Mouse (Mus musculus) forebrain, embryonic 10.5 days (tissue): Measurements from ENCODE around the gene Ddx11. TPM values are rescaled to one million over a fixed set of nuclear protein-coding genes. Genes with fewer than 3 reads are reported as not detected.
"Not testable (repeated sequence)": the region's sequence is repeated elsewhere in the genome, so short reads cannot be mapped to it uniquely, and the experiment has no call there.

Experiments
- DNase-seq: peaks from one replicate; pipeline ENCODE4 v3.0.0-alpha.2; 2017; ENCODE audit warnings: low spot score; ENCODE audit errors: extremely low spot score
- H3K27ac ChIP-seq: fragments of 300-500 bp; sonication (generic); 2 replicates; pipeline ENCODE4 v1.5.1; 2016; ENCODE audit warnings: mild to moderate bottlenecking
- H3K27me3 ChIP-seq: fragments of 300-500 bp; sonication (generic); 2 replicates; pipeline ENCODE4 v1.6.1; 2016; ENCODE audit warnings: mild to moderate bottlenecking; ENCODE audit not compliant: poor library complexity, severe bottlenecking
- H3K36me3 ChIP-seq: fragments of 300-500 bp; sonication (generic); replicated peaks from 2 replicates; pipeline ENCODE4 v1.6.1; 2016; ENCODE audit warnings: mild to moderate bottlenecking, moderate library complexity
- H3K4me1 ChIP-seq: fragments of 300-500 bp; sonication (generic); 2 replicates; pipeline ENCODE4 v1.6.1; 2016
- H3K4me3 ChIP-seq: fragments of 300-500 bp; sonication (generic); 2 replicates; pipeline ENCODE4 v1.5.1; 2016; ENCODE audit warnings: mild to moderate bottlenecking, moderate library complexity
- H3K9me3 ChIP-seq: fragments of 300-500 bp; sonication (generic); 2 replicates; pipeline ENCODE4 v1.6.1; 2016; ENCODE audit warnings: mild to moderate bottlenecking, moderate library complexity
- WGBS: fragments of 180-500 bp; shearing (Covaris S2); methylation state at CpG from one replicate; pipeline ENCODE4 v1.1.7; 2016; 5-methylcytosine and 5-hydroxymethylcytosine counted together
- polyA plus RNA-seq: library from polyadenylated mRNA; unstranded; fragments of >200 nt; fragmentation: Nextera tagmentation; extraction: Ambion mirVana; gene quantifications from 2 replicates; pipeline ENCODE4 v1.2.1, GENCODE M21; 2016

The Ddx11 gene
- polyA plus RNA-seq, 1 experiment from 2014 or later: 35.1 TPM

DNA sequence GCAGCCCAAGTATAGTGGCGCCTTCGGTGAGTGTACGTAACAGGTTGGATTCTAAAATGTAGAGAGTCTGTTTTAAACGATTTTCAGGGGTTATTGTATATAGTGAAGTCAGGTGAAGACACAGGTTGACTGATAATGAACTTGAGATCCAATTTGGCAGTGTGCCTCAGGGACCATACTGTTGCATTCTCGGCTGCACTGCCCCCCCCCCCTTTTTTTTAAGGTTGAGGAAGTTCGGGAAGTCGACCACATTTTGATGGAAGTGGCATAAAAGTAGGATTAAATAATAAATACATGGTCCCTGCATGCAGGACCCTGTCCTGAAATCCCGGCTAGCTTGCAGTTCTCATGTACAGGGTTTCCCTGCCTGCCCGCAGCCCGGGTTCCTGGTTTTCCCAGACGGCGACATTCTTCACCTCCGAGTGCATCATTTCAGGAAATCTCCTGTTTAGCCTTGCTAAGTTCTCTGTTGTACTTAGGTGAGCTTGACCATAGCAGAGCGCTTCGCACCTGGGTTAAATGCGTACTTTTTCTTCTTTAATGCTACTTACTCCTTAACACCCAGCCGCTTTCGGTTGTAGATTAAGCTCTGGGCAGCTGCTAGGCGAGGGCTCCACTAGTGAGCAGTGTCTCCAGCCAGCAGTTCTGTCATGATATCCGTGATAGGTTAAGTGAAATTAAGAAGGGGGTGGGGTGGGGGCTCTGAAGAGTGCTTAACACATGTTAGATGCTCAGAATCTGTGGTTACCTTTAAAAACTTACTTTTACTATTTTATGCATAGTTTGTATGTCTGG is 693 bp downstream of the Ddx11 start:
- Histone ChIP-seq H3K36me3 (peaks cover 44% of the 10 kb centered on the region), H3K4me3 (peak overlapping the region; percentile 81), H3K9me3 (no peaks in the 10 kb centered on the region), H3K27me3 (no peaks in the 10 kb centered on the region), H3K27ac (peak overlapping the region; percentile 95), H3K4me1 (peaks cover 17% of the 10 kb centered on the region)
- peak; percentile 41 for DNase-seq
- 2% methylated on average over 20 of the region's 20 CpGs for WGBS

DNA sequence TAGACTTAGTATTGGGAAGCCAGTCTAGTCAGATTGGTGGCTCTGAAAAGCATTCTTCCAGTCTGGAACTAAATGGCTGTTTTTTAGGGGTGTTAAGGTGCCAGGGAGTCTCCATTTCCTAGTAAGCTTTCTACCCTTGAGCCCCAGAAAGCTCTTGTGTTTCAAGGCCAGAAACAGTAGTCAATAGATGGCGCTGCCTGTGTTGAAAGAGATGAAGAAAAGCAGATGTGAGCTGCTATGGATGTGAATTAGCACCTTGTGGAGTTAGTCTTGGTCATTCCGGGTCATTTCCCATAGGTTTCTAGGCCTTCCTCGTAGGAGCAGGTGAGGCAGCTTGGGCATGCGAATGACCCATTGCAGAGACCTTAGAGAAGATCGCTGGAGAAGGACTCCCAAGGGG is 1.9 kb downstream of the Ddx11 start:
- peak overlapping the region; percentile 81; the same call in 1 of the 2 replicates for H3K4me3 ChIP-seq

DNA sequence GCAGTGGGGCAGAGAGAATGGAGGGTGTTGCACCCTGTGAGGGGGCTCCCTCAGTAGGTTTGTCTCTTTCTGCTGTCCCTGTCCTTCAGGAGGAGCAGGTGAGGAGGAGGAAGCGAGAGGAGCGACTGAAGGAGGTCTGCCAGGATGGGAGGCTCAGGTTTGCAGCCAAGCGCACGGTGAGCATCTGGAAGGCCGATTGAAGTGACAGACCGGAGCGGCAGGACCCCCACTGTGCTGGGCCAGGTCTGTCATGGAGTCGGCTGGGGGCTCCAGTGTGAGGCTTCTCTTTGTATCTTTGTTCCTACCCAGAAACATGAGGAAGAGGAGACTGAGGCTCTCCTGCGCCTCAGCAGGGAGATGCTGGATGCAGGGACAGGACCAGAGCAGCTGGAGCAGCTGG is 7.1 kb downstream of the Ddx11 start:
- 92% methylated on average over 9 of the region's 9 CpGs for WGBS

More for the DNA sequence above, 1.9 kb downstream of the Ddx11 start:
- H3K36me3 ChIP-seq: peaks cover 42% of the 10 kb centered on the region
- no peaks in the 10 kb centered on the region for H3K9me3 ChIP-seq
- no peak overlapping the region for H3K27ac ChIP-seq
- WGBS: 70% methylated on average over 5 of the region's 5 CpGs
- no peak for DNase-seq
- no peaks in the 10 kb centered on the region for H3K27me3 ChIP-seq
- H3K4me1 ChIP-seq: peaks cover 17% of the 10 kb centered on the region

DNA sequence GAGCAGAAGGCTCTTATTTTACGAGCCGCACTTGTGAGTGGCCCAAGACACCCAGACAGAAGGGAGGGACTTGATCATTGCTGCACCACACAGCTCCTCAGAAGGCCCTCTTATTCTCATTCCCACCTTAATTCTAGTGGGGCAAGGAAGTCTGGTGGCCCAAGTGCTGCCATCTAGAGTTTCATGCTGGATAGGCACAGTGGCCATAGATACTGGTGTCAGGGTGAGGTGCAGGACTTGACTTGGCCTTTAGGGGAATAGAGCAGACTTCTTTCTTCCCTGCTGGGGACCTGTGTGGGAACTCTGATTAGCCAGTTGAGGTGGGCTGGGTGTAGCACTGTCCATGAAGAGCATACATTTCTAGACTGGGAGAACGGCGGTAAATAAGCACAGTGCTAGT is 7.9 kb downstream of the Ddx11 start:
- peaks cover 95% of the 10 kb centered on the region for H3K36me3 ChIP-seq
- WGBS: 96% methylated on average over 4 of the region's 4 CpGs

More for the DNA sequence above, 7.1 kb downstream of the Ddx11 start:
- Histone ChIP-seq H3K4me1 (peaks cover 3% of the 10 kb centered on the region), H3K36me3 (peaks cover 92% of the 10 kb centered on the region), H3K27me3 (no peaks in the 10 kb centered on the region), H3K4me3 (no peak overlapping the region), H3K9me3 (0 out of 2 replicates have a peak, but pooled peaks cover 3% of the 10 kb centered on the region), H3K27ac (no peak overlapping the region)
- DNase-seq: no peak

DNA sequence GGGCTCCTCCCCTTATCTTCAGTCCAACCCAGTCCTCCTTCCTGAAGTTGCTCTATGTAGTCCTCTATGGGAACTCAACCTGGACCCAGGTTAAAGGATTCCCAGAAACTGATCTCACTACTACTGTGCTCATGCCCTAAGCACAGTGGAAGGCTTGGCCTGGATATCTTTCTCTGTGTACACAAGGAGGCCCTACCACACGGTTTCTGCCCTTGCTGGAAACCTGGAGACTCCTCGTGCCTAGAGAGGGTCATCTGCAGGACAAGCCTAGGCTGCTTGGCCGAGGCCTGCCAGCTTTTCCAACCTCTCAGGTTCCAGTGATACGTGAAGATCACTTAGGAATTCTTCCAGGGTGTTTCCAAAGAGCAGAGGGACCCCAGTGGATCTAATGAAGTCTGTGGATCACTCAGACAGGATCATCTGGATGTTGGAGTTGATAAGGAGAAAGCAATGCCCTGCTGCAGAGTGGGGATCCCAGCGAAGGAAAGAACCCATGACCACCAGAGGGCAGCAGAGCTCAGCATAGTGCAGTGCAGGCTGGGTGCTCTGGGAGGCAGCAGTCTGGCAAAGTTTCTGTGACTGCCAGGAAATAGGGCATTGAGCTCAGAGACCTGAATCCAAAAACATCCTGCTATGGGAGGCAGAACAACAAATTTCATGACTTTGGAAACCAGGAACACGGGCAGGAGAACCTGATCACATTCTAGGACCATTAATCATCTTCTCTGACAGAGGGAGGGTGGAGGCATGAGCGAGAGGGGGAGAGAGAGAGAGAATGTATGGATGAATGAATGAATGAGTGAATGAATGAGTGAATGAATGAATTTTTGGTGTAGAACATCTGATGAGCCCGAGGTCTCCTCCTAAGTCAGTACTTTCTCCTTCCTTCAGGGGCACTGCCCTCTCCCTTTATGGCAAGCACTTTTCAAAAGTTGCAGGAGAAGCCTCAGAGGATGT is 29.7 kb downstream of the Ddx11 start:
- WGBS: 77% methylated on average over 6 of the region's 8 CpGs
- not testable (repeated sequence) for DNase-seq, H3K27me3 ChIP-seq, H3K4me3 ChIP-seq, H3K27ac ChIP-seq, H3K9me3 ChIP-seq, H3K4me1 ChIP-seq
- H3K36me3 ChIP-seq: peaks cover 52% of the 10 kb centered on the region

More for the DNA sequence above, 7.9 kb downstream of the Ddx11 start:
- no peak for DNase-seq
- Histone ChIP-seq H3K9me3 (0 out of 2 replicates have a peak, but pooled peaks cover 3% of the 10 kb centered on the region), H3K4me1 (no peaks in the 10 kb centered on the region), H3K27ac (no peak overlapping the region), H3K4me3 (no peak overlapping the region), H3K27me3 (no peaks in the 10 kb centered on the region)

DNA sequence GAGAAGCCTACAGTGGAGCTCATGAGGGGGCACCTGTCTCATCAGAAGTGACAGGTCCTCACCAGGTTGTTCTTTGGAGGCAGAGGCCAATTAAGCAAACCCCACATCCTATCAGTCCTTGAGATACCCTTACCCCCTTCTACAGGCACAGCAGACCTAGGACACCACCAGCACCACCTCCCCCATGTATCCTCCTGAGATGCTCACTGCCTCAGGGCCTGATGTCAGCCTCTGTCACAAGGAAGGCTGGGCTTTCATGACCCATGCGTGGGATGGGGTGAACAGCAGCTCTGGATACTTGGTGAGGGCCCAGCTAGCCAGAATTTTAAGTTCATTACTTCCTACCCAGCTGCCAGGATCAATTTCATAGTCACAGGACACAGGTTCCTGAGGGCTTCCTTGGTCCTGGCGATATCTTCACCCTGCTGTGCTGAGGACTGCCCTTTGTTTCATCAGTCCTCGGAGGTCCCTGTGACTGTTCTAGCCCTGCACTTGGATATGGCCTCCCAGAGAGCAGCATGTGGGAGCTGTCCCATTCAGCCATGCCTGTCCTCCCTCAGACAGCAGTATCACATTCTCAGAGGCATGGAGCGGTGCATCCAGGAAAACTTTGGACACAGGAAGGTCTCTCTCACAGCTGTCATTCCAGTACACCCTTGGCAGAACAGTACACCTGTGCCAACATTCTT is 30.6 kb downstream of the Ddx11 start:
- H3K27ac ChIP-seq, H3K4me3 ChIP-seq, H3K27me3 ChIP-seq, H3K4me1 ChIP-seq, DNase-seq, H3K9me3 ChIP-seq: not testable (repeated sequence)
- peaks cover 43% of the 10 kb centered on the region for H3K36me3 ChIP-seq
- 93% methylated on average over 4 of the region's 4 CpGs for WGBS

DNA sequence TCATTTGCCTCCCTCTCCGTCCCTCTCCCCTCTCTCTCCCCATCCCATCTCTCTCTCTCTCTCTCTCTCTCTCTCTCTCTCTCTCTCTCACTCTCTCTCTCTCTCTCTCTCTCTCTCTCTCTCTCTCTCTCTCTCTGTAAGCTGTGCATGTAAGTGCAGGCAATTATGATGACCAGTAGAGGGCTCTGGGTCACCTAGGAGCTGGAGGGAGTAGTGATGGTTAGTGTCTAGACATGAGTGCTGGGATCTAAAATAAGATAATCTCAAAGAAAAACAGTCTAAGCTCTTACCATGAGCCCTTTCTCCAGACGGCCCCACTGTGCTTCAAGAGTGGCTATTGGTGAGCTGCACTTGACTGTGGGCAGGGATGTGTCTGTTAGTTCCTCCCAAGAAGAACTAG is 31.6 kb downstream of the Ddx11 start:
- Histone ChIP-seq H3K27me3 (no peaks in the 10 kb centered on the region), H3K27ac (no peak overlapping the region)
- WGBS: 77% methylated on average over 2 of the region's 2 CpGs

DNA sequence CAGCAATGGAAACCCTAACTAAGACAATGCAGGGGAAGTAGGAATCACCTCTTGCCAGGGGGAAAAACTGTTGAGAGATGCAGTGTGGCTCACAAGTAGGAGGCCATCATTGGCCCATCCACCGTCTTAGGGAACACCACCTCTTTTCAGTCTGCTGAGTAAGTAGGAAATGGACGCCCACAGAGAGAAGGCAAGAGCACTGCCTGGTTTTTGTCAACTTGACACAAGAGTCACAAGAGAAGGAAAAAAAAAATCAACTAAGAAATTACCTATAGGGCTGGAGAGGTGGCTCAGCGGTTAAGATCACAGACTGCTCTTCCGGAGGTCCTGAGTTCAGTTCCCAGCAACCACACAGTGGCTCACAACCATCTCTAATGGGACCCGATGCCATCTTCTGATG is 35.0 kb downstream of the Ddx11 start:
- Histone ChIP-seq H3K27ac (no peak overlapping the region), H3K4me1 (no peaks in the 10 kb centered on the region), H3K9me3 (peaks cover 27% of the 10 kb centered on the region), H3K36me3 (peaks cover 7% of the 10 kb centered on the region), H3K27me3 (no peaks in the 10 kb centered on the region), H3K4me3 (no peak overlapping the region)
- DNase-seq: no peak
- WGBS: 92% methylated on average over 5 of the region's 5 CpGs

More for the DNA sequence above, 31.6 kb downstream of the Ddx11 start:
- H3K9me3 ChIP-seq: no peaks in the 10 kb centered on the region
- DNase-seq: no peak
- no peak overlapping the region for H3K4me3 ChIP-seq
- H3K4me1 ChIP-seq: no peaks in the 10 kb centered on the region
- H3K36me3 ChIP-seq: peaks cover 33% of the 10 kb centered on the region

DNA sequence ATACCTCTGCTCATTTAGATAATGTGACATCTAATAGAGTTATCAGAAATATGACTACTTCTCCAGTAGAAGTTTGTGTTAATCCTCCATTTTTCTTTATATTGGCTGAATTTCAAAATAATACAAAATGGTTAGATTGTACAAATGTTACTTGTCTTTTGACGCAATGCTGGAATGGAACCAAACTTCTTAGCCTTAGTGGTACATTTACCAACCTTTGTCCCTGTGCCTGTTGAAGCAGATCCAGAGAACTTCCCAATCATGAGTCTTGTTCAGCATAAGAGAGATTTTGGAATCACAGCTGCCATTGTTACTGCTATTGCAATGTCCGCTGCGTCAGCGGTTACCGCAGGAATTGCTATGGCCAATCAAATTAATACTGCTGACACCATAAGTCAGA is 43.8 kb downstream of the Ddx11 start:
- WGBS: 98% methylated on average over 5 of the region's 5 CpGs
- H3K4me1 ChIP-seq, H3K27me3 ChIP-seq, DNase-seq, H3K27ac ChIP-seq, H3K36me3 ChIP-seq, H3K4me3 ChIP-seq: not testable (repeated sequence)
- H3K9me3 ChIP-seq: peaks cover 34% of the 10 kb centered on the region

DNA sequence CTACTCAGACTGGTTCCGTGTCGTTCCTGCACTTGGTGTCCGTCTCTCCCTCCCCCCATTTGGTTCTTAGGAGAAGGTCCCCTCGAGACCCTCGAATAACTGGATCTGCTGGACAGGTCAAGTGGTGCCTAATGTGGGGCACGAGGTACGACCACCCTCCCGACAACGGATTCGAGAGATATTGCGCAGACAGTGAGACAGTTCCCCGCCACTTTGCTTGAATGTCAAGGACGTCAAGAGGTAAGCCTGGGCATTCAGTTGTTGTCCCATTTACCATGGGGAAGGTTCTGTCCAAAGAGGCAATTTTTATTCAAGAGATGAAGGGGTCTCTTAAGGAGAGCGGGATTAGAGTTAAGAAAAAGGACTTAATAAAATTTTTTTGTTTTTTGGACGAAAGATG is 47.7 kb downstream of the Ddx11 start:
- H3K4me1 ChIP-seq, DNase-seq, H3K36me3 ChIP-seq, H3K27me3 ChIP-seq, H3K4me3 ChIP-seq, H3K27ac ChIP-seq: not testable (repeated sequence)
- 94% methylated on average over 15 of the region's 15 CpGs for WGBS
- H3K9me3 ChIP-seq: peaks cover 16% of the 10 kb centered on the region

DNA sequence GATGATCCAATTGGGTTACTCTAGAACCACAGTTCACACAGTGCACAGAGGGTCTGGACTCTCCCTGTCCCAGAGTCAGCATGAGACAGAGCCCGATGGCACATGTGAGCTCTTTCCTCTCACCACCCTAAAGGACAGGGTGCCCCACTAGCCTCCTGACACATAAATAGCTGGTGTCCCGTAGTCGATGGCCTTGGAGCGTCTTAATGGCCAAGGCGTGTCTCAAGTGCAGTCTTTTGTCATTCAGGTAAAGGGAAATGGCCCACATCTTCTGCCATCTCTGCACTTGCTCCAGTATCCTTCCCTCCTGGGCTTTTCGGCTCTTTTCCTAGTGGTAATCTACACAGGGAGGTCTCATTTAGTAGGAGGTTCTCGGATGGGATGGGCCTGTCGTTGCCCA is 67.3 kb downstream of the Ddx11 start:
- Histone ChIP-seq H3K4me3 (no peak overlapping the region), H3K27ac (no peak overlapping the region)
- whole genome bisulfite sequencing: 90% methylated on average over 8 of the region's 8 CpGs

DNA sequence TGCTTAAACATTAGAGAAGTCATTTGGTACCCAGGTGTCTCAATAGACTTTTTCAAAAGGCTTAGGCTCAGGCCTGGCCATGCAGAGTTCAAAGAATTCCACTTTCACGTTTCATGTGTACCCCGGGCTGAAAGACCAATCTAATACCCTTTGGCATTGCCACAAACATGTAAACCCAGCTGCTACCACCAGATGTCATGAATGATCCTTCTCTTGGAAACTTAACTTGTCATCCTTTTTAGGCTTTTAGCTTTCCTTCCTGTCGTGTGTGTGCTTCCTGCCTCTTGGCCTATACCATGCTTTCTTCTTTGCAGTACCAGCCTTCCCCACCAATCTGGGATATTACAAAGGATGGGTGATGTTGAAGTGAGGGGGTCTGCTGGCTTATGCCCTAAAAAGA is 73.7 kb downstream of the Ddx11 start:
- no peak overlapping the region for H3K4me3 ChIP-seq
- no peaks in the 10 kb centered on the region for H3K27me3 ChIP-seq
- no peaks in the 10 kb centered on the region for H3K9me3 ChIP-seq
- H3K36me3 ChIP-seq: no peaks in the 10 kb centered on the region
- H3K27ac ChIP-seq: no peak overlapping the region
- no peaks in the 10 kb centered on the region for H3K4me1 ChIP-seq
- no peak for DNase-seq
- 65% methylated on average over 3 of the region's 3 CpGs for WGBS

More for the DNA sequence above, 67.3 kb downstream of the Ddx11 start:
- Histone ChIP-seq H3K27me3 (no peaks in the 10 kb centered on the region), H3K9me3 (no peaks in the 10 kb centered on the region), H3K36me3 (no peaks in the 10 kb centered on the region), H3K4me1 (no peaks in the 10 kb centered on the region)
- no peak for DNase-seq
